Comparison of ENCODE assay signal across 26 mouse cellular contexts in the genomic region with DNA sequence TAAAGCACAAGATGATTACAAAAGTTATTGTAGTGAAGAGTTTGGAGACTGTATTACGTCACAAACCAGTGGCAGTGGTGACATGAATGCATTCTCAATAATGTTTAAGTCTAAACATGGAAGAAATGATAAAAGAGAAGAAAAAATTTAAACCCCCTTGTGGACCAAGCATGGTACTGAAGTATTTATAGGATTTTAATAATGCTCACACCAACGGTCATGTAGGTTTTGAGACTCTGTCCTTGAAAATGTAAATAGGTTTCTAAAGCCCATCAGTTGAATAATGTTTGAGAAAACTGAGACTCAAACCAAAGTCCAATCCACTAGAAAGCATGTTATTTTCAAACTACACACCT.
DNase-seq lines count a peak whose midpoint lies in the region; ATAC-seq and TF ChIP-seq lines count a peak whose summit lies in the region.
"Had no signal": no experiment of that assay in that cellular context is flagged by ENCODE, and none has a peak within 500 bp of the region (broad histone marks: within the 10 kb centered on the region; RNA-seq: fewer than 3 reads in every experiment).

No protein-coding gene starts in this region.

- 52% methylated on average over 2 of the region's 2 CpGs for WGBS in forebrain, embryonic 13.5 days
- 51% methylated on average over 2 of the region's 2 CpGs for WGBS in forebrain, embryonic 15.5 days
- WGBS in neural tube, embryonic 11.5 days: 54% methylated on average over 2 of the region's 2 CpGs

- no peak overlapping the region for H3K4me2 ChIP-seq in forebrain, embryonic 13.5 days
- H3K4me2 ChIP-seq in forebrain, embryonic 15.5 days (replicated peaks): no peak overlapping the region
- H3K4me2 ChIP-seq in neural tube, embryonic 11.5 days (ENCODE audit: low read depth): no peak overlapping the region
- H3K4me2 ChIP-seq: heart, embryonic 11.5 days; limb, embryonic 12.5 days; liver, embryonic 12.5 days; lung, embryonic 15.5 days; midbrain, embryonic 12.5 days had no signal

- H3K9ac ChIP-seq in forebrain, embryonic 13.5 days: no peak overlapping the region
- no peak overlapping the region for H3K9ac ChIP-seq in forebrain, embryonic 15.5 days (replicated peaks)
- H3K9ac ChIP-seq in neural tube, embryonic 11.5 days (ENCODE audit: low read length): no peak overlapping the region
- H3K9ac ChIP-seq: limb, embryonic 12.5 days; liver, embryonic 12.5 days; lung, embryonic 15.5 days; midbrain, embryonic 12.5 days had no signal

- H3K27me3 ChIP-seq in forebrain, embryonic 13.5 days: no peaks in the 10 kb centered on the region
- H3K27me3 ChIP-seq in forebrain, embryonic 15.5 days: no peaks in the 10 kb centered on the region
- no peaks in the 10 kb centered on the region for H3K27me3 ChIP-seq in neural tube, embryonic 11.5 days (ENCODE audit: control insufficient read depth, insufficient read depth, low read length)
- H3K27me3 ChIP-seq: limb, embryonic 12.5 days; liver, embryonic 12.5 days; lung, embryonic 15.5 days; midbrain, embryonic 12.5 days had no signal

- no peaks in the 10 kb centered on the region for H3K36me3 ChIP-seq in forebrain, embryonic 13.5 days (ENCODE audit: poor library complexity, severe bottlenecking)
- H3K36me3 ChIP-seq in forebrain, embryonic 15.5 days: no peaks in the 10 kb centered on the region
- H3K36me3 ChIP-seq in neural tube, embryonic 11.5 days (ENCODE audit: control insufficient read depth, insufficient read depth, low read length): no peaks in the 10 kb centered on the region
- H3K36me3 ChIP-seq: G1E; hindbrain, embryonic 10.5 days; limb, embryonic 12.5 days; liver, embryonic 12.5 days; lung, embryonic 15.5 days; midbrain, embryonic 12.5 days had no signal

- H3K27ac ChIP-seq in forebrain, embryonic 13.5 days: no peak overlapping the region
- no peak overlapping the region for H3K27ac ChIP-seq in forebrain, embryonic 15.5 days (replicated peaks)
- no peak overlapping the region for H3K27ac ChIP-seq in left cerebral cortex, adult 2 months
- H3K27ac ChIP-seq in neural tube, embryonic 11.5 days (ENCODE audit: low read depth, low read length): no peak overlapping the region
- H3K27ac ChIP-seq: hindbrain, embryonic 10.5 days; kidney, postnatal 0 days; limb, embryonic 12.5 days; liver, embryonic 12.5 days; lung, embryonic 15.5 days; midbrain, embryonic 12.5 days had no signal

- H3K9me3 ChIP-seq in forebrain, embryonic 13.5 days (replicated peaks): peaks cover 30% of the 10 kb centered on the region
- H3K9me3 ChIP-seq in forebrain, embryonic 15.5 days: peaks cover 58% of the 10 kb centered on the region
- H3K9me3 ChIP-seq in neural tube, embryonic 11.5 days (ENCODE audit: control insufficient read depth, low read length): peaks cover 10% of the 10 kb centered on the region

- no peak overlapping the region for H3K4me3 ChIP-seq in forebrain, embryonic 13.5 days
- H3K4me3 ChIP-seq in forebrain, embryonic 15.5 days: no peak overlapping the region
- no peak overlapping the region for H3K4me3 ChIP-seq in left cerebral cortex, adult 2 months
- H3K4me3 ChIP-seq in neural tube, embryonic 11.5 days (ENCODE audit: low read depth, low read length): no peak overlapping the region
- H3K4me3 ChIP-seq: hindbrain, embryonic 10.5 days; limb, embryonic 12.5 days; liver, embryonic 12.5 days; lung, embryonic 15.5 days; midbrain, embryonic 12.5 days had no signal

- no peaks in the 10 kb centered on the region for H3K4me1 ChIP-seq in forebrain, embryonic 13.5 days
- H3K4me1 ChIP-seq in forebrain, embryonic 15.5 days: no peaks in the 10 kb centered on the region
- no peaks in the 10 kb centered on the region for H3K4me1 ChIP-seq in neural tube, embryonic 11.5 days (ENCODE audit: control insufficient read depth, insufficient read depth, low read length)
- H3K4me1 ChIP-seq: hindbrain, embryonic 10.5 days; limb, embryonic 12.5 days; liver, embryonic 12.5 days; lung, embryonic 15.5 days; midbrain, embryonic 12.5 days had no signal

- ATAC-seq in forebrain, embryonic 13.5 days: 0 out of 2 replicates have a peak, but pooled peaks have one; percentile 30
- no peak for ATAC-seq in forebrain, embryonic 15.5 days (replicated peaks)
- peak; percentile 6; the same call in 1 of the 2 replicates for ATAC-seq in neural tube, embryonic 11.5 days (ENCODE audit: insufficient read depth, low FRiP score, low TSS enrichment)
- no peak for ATAC-seq in frontal cortex, adult (ENCODE audit: low TSS enrichment)
- ATAC-seq: CD4-positive, CD25-positive, alpha-beta regulatory T cell, adult 4 months; inflammation-experienced regulatory T-cells, adult 6 months; liver, embryonic 12.5 days had no signal

- DNase-seq in left cerebral cortex, adult 2 months (ENCODE audit: extremely low spot score in 1 of 2, low spot score in 2 of 2): no peak
- no peak for DNase-seq in left cerebral cortex, adult 11 months (ENCODE audit: low spot score)
- no peak for DNase-seq in neural tube, embryonic 11.5 days (ENCODE audit: low spot score)
- DNase-seq in neural tube, embryonic 10.5 days (ENCODE audit: extremely low spot score, low spot score): no peak
- DNase-seq in thymus, postnatal 0 days (ENCODE audit: low spot score): no peak
- DNase-seq: adrenal gland, postnatal 10 days; cerebellum, adult 18-20 months; heart, postnatal 10 days; kidney, adult 18-20 months; lung, postnatal 4 days; right cerebral cortex, adult 18-20 months; right cerebral cortex, postnatal 4 days; thymus, postnatal 25 days had no signal

- intact Hi-C loops in left cerebral cortex, adult 2 months (cut with DNase I): no loop called here

- TF ChIP-seq CTCF in left cerebral cortex, adult 2 months (IDR thresholded peaks at IDR 0.05): peak; percentile 12; the same call in 1 of the 2 replicates

Comparison
In these comparisons a context has a peak if more than half of its experiments do, and no peak if none do; other contexts are left out.
1. ATAC-seq: peak in forebrain, embryonic 13.5 days (single experiment) and neural tube, embryonic 11.5 days (single experiment); none in forebrain, embryonic 15.5 days (single experiment) and frontal cortex, adult (single experiment).